Mouse (Mus musculus) T-helper 17 cell (primary cell): ENCODE data around the gene Gm5926.

Experiments
- in situ Hi-C, 2 experiments: fragments of 300-600 bp; cut with MboI, MseI; formaldehyde crosslinking; loops; 1 replicate in 1 of 2; 2 replicates in 1 of 2; pipeline ENCODE4 v1.15.1; 2025; ENCODE audit warnings: high pct_unique_total_duplicates in 2 of 2

The Gm5926 gene

GRCm38 (mm10) chrX:32650416-32650815 is at the start of gene Gm5926:
Gm5926 (plus strand) TSS chrX:32650716.
- in situ Hi-C loops, result loop anchor here in 1 of 2 experiments (5.0 kb wide), 1 partner anchor 688 kb away; the partner anchor contains the start of gene Gm21637

- in situ Hi-C loops, result loop anchor here (5.0 kb wide), 1 partner anchor 1389 kb away; no protein-coding TSS in a partner anchor
Measured at GRCm38 (mm10) chrX:32601008-32601407, 49.5 kb upstream of the Gm5926 start.

- in situ Hi-C loops, result loop anchor here (5.0 kb wide), 1 partner anchor 1389 kb away; no protein-coding TSS in a partner anchor
Measured at GRCm38 (mm10) chrX:32601425-32601824, 49.1 kb upstream of the Gm5926 start.
